Mouse (Mus musculus) MN1 (cell line): Measurements from ENCODE around the gene Farsb.

Source experiments
- DNase-seq: peaks from one replicate; pipeline ENCODE4 v3.0.0-alpha.2; 2016; ENCODE audit warnings: low spot score

Farsb gene

DNA sequence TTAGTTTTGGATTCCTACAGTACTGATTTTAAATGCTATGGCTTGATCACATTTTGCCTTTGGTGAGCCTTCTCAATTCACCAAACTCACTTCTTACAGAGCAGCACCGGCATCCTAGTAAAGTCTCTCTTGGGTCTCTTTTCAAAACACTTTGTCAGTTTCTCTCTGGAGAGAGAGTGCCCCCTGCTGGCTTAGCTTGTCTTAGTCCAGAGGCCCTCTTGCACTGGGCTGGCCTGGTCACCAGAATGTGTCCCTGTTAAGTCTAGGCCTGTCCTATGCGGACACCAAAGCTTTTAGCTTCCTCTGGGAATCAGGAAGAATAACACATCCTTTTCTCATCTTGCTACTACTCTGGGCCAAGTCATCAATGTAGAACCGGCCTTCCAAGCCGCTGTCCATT is 69.1 kb downstream of the Farsb start:
- peak; percentile 86 for DNase-seq

DNA sequence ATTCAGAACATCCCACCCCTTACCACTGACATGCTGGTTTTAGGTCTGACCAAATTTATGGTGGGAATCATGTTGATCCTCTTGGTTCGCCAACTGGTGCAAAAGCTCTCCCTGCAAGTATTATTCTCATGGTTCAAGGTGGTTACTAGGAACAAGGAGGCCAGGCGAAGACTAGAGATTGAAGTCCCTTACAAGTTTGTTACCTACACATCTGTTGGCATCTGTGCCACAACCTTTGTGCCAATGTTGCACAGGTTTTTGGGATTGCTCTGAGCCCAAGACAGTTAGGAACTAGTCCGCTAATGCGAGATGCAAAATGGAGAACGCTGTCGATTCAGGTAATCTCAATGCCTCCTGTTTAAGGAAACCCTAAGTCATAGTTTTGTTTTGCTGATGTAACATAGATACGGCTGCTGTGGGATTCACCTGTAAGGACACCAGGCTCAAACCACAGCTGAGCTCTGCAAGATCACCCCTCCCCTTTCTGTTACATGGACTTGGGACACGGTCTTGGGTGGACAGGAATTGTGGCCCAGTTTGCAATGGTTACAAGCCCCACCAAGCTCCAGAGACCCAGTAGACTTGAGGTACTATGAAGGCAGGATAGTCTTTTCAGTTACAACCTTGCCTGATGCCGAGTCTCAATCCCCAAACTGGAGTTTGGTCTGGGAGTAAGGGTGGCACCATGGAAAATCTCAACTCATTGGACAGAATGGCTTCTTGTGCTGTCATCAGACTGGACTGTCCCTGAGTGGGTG is 71.4 kb downstream of the Farsb start:
- DNase-seq, result no peak

DNA sequence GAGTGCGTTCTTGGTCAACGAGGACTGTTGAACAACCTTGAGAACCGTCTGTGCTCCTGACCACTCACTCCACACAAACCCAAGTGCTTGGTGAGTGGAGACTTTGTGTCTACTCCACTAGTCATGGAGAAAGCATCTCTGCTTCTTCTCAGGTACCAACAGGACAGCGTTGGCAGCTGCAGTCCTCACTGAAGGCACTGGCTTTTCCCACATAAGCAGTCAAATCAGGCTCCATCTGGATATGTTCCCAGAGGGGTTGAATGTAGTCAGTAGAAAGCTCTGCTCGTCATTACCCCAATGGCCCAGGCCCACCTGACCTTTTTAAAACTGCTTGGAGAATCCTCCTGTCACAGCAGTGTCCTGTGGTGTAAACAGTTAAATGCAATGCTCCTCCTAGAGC is 74.3 kb downstream of the Farsb start:
- DNase-seq, result no peak

DNA sequence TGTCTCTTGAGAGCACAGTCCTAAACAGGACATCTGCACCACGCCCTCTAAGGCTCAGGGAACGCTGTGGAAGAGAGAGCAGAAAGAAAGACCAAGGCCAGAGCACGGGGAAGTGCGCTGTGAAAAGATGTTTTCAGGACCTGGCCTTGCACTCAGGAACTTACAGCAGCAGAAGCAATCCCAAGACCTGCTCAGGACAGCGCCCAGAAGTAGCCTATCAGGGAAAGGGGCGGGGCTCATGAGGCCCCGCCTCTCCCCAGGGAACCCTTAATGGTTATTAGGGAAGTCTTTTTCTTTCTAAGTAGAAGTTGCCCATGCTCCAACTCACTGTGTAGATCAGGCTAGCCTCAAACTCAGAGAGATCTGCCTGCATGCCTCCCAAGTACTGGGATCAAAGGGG is 76.0 kb downstream of the Farsb start:
- DNase-seq, result no peak

DNA sequence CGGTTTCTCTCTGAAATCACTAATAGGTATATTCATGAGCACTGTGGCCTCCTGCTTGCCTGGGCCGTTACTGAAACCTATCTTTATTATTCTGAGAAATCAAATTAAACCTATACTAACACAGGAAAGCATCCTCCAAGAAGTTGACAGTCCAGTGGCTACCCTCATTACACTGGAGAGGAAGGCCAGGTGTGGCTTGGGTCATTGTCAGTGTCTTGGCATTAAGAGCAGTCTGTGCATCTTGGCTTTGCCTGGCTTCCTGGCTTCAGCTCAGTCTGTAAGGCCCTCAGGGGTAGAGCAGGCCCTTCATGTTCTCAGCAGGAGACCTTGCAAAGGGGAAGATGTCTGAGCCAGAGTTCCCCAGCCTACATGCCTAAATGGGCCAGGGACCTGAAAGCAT is 79.3 kb downstream of the Farsb start:
- no peak for DNase-seq

DNA sequence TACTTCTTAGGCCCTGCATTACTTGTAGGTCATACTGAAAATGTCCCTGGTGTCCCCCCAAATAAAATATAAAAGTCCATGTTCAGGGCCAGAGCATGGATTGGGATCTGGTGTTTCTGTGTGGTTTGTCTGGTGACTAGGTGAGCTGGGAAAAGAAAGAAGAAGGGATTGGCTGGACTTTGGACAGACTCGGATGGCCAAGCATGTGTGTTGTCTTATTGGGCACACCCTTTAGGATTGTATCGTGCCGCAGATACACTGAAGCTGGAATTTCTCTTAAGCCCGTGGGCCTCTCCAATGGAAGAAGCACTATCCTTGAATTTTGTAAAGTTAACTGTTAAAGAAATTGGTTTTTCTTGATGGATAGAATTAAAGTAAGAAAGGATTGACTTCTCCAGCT is 87.3 kb downstream of the Farsb start:
- DNase-seq, result no peak

DNA sequence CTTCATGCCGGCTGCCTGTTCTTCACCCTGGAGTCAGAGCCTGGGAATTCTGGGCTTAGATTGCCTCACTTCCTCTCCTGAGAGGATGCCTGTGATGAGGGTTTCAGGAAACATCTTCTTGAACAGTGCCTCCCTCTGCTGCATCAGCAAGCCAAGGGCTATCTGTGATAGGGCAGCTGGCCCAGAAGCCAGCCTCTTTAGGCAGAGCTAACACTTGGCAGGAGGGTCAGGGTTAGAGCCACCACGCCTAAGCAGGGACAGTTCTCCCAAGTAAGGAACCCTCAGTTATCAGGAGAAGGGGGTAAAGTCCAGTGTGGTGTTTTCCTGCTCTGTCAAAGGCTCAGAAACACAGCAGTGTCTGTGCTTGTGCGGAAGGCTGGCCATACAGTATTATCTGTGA is 88.9 kb downstream of the Farsb start:
- peak; percentile 50 for DNase-seq

DNA sequence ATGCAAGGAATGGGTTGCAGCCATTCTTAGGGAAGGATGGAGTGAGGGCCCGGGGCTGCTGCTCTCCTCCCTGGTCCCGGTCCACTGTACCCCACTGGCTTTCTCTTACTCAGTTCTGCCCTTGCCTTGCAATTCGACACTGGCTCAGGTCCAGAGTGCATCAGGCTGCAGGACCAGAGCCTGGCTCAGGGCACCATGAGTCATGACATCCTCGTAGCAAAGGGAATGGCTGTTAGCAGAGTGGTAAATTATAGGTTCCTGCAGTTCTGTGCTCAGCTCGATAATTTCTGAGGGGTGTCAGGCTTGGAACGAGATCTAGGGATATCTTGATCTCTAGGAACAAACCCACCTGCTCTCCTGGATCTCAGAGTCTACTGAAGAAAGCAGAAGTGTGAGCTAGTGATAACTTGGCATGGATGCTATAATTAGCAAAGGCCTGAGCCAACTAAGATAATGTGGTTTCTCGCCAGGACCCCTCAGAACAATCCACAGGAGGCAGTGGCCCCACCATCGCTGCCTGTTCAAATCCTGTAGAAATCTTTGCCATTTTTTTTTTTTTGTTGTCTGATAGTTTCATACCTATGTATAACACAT is 92.3 kb downstream of the Farsb start:
- DNase-seq, result peak; percentile 84

DNA sequence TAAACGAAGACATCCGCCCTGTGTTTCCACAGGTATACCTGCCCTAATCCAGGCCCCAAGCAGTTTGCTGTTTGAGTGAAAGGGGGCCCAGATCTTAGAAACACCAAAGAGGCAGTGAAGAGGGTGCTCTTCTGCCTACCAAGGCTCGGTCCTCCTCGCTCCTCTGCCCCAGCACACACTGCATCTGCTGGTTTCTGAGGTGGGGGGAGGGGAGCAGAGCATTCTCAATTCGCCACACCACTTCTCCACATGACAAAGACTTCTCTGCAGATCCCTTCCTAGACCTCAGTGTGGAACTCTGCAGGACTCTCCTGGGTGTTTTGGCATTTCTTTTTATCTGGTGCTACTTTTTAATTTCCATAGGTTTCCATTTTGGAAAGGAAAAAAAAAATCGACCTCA is 93.0 kb downstream of the Farsb start:
- peak; percentile 49 for DNase-seq

DNA sequence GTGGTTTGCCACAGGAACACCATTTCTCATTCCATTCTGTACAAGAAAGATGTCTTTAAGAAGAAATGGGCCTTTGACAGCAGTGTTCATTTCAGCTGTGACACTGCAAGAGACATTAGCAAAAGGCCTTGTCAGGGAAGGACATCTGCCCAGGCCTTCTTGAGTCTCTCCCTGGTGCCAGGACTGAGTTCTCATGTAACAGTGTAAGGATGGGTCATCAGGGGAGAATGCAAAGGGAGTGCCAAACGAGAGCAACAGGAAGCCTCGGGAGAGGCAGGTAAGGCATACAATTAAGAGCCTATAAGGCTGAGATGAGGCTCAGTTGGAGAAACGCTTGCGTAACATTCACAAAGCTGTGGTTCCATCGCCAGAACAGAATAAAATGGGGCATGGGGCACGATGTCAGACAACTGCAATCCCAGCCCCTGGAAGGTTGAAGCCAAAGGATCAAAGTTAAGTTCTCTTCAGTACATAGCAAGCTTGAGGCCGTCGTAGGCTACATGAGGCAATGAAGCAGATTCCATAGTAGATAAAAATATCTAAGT is 93.4 kb downstream of the Farsb start:
- DNase-seq, result no peak

DNA sequence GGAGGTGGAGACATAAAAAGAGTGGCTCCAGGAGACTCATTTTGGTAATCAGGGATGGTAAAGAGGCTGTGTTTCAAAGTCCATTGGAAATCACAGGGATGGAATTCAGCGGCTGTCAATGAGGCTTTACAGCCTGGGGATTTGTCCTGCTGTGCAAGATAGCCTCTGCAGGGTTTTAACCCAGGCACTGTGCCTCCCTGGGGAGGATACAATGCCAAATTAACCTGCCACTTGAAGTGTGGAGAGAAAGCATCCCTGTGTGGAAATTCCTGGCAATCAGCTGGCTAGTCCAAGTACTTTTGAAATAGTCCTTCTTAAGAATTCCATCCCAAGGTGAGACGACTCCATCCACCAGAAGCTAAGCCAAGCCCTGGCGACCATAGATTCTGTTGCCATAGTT is 99.8 kb downstream of the Farsb start:
- peak; percentile 22 for DNase-seq

DNA sequence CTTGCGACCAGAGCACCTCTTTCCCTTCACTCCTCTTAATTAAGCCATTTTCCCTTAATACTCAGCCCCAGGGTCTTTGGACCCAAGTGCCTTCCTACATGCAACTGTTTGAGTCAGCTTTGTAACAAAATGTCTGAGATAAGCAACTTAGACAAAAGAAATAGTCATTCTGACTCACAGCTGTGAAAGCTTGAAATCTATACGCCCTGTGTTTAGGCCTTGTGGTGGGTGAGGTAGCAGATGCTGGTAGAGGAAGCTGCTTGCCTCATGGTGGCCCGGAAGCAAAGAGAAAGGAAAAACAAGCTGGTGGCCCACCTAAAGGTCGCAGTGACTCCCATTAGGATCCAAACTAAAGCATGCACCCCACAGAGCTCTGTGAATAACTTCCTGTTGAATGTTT is 100.8 kb downstream of the Farsb start:
- no peak for DNase-seq

DNA sequence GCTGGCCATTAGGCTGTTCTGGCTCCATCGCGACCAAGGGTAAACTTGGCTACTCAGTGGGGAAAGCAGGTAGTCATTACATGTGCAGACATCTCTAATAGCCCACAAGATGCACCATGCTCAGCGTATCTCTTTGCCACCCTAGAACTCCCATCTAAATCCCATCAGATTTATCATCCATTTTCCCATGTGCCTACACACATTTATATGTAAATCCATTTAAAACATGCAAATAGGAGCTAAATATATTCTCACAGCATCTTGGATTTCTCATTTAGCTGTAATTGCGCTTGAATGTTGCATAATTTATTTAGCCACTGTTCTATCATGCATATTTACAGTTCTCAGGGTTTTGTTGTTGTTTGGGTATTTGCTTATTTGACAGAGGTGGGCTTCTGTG is 107.7 kb downstream of the Farsb start:
- no peak for DNase-seq

DNA sequence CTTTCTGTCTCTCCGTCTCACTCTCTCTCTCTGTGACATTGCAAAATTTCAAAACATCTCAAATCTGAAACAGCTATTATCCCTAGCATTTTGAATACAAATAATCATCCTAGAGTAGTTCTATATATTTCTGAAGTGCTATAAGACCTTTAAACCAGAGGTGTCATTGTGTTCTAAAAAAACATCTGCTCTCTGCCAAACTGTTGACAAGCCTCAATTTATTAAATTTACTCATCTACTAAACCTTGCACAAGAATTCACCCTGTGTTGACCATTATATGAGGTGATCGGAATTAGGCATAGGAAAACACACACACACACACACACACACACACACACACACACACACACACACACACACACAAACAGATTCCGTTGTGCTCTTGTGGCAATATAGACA is 113.6 kb downstream of the Farsb start:
- DNase-seq, result no peak

DNA sequence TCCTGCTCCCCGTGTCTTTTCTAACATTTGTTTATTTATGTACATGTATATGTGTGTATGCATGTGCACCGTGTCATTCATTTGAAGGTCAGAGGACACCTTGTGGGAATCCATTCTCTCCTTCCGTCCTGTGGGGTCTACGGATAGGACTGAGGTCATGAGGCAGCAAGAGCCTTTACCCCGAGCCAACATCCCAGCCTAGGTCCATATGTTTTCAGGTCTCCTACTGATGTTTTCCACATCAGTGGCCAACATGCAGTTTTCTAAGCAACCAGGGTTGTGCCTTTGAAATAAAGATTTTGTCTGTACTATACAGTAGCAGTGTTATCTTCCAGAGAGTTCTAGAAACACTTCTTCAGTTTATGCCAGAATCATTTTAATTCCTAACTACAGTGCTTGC is 114.9 kb downstream of the Farsb start:
- DNase-seq, result no peak

DNA sequence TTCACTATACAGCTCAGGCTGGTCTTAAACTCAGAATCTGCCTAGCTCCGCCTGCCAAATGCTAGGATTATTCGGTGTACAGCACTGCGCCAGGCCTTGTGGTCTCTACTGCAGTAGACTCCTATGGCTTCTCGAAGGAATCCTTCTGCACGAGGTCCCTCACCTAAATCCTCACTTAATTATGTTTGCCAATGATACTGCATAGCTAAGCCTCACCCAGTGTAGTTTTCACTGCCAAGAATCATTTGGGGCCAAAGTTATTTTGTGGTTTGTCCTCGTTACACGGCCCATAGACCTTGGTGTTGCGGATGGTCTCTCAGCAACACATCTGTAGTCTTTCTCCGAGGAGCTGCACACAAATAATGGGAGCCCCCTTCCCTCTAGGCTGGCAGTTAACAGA is 116.4 kb downstream of the Farsb start:
- no peak for DNase-seq

DNA sequence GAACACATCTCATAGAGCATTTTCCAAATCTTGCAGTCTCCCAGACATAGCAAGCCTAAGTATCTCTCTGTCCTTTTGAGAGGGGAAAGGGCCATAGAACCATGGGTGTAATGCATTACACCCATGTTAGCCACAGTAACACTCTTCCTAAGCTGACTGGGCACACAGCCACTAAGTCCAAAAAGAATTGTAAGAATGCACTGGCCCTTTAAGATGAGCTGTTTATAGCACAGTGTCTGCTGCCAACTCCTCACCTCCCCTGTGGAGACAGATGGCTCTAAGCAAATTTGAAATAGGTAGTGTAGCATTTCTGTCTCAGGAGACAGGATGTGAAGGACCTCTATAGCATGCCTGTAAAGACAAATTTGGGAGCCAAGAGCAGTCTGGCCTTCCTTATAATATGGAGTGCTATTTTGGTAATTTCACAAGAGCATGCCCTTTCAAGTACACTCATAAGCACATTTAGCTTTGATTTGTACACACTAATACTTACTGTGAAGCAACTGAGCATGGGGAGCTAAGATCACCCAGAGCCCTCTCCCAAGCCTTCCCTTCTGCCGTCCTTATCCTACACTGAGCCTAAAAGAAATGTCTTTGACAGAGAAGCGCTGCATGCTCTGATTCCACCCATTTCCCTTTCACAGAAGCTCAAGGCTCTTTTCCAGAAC is 117.0 kb downstream of the Farsb start:
- peak; percentile 40 for DNase-seq

DNA sequence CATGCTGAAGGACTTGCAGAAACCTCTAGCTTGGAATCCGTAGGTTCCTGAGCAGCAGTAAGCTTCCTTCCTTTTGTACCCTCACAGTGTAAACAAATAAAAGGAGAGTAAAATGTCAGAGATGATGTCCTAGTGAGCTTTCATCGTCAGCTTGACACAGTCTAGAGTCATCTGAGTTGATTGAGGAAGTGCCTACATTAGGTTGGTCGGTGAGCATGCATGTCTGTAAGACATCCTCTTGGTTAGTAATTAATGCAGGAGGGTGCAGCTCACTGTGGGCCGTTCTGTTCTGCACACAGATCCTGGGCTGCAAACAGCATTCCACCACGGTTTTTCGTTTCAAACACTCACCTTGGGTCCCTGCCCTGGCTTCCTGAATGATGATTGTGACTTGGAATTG is 118.6 kb downstream of the Farsb start:
- DNase-seq, result no peak
